Mouse (Mus musculus) lung, adult 18-20 months (tissue): ENCODE data around the gene Apoe.

ENCODE experiments used
- DNase-seq, 2 experiments: peaks; one replicate each; pipeline ENCODE4 v3.0.0; 2022; ENCODE audit warnings: mixed read lengths in 2 of 2

The Apoe gene

GRCm38 (mm10) chr7:19698907-19699826, at the start of gene Apoe:
Gene Apoe (minus strand): TSS chr7:19699188.
- peak; percentile 65 to 70 for DNase-seq

GRCm38 (mm10) chr7:19747420-19748218, 48.6 kb upstream of the Apoe start:
- DNase-seq, result peak; percentile 87 to 91

- DNase-seq, result no peak
Measured at GRCm38 (mm10) chr7:19746426-19747201, 47.6 kb upstream of the Apoe start.

- no peak for DNase-seq
Measured at GRCm38 (mm10) chr7:19745971-19746370, 47.0 kb upstream of the Apoe start.

GRCm38 (mm10) chr7:19744590-19745385, 45.8 kb upstream of the Apoe start:
- peak in 1 of 2 experiments; percentile 22 for DNase-seq

- DNase-seq, result no peak
Measured at GRCm38 (mm10) chr7:19743791-19744190, 44.8 kb upstream of the Apoe start.

GRCm38 (mm10) chr7:19742468-19742867, 43.5 kb upstream of the Apoe start:
- no peak for DNase-seq

- DNase-seq, result no peak
Measured at GRCm38 (mm10) chr7:19741329-19742031, 42.5 kb upstream of the Apoe start.

GRCm38 (mm10) chr7:19740269-19740668, 41.3 kb upstream of the Apoe start:
- DNase-seq, result peak in 1 of 2 experiments; percentile 45

GRCm38 (mm10) chr7:19738771-19739170, 39.8 kb upstream of the Apoe start:
- no peak for DNase-seq

GRCm38 (mm10) chr7:19736389-19737057, 37.5 kb upstream of the Apoe start:
- no peak for DNase-seq

- no peak for DNase-seq
Measured at GRCm38 (mm10) chr7:19734178-19734666, 35.2 kb upstream of the Apoe start.

GRCm38 (mm10) chr7:19726541-19726940, 27.6 kb upstream of the Apoe start:
- no peak for DNase-seq

- DNase-seq, result peak; percentile 84 to 90
Measured at GRCm38 (mm10) chr7:19724167-19724566, 25.2 kb upstream of the Apoe start.

GRCm38 (mm10) chr7:19722754-19723195, 23.8 kb upstream of the Apoe start:
- peak; percentile 76 to 84 for DNase-seq

GRCm38 (mm10) chr7:19719200-19719599, 20.2 kb upstream of the Apoe start:
- DNase-seq, result no peak

GRCm38 (mm10) chr7:19718297-19718952, 19.4 kb upstream of the Apoe start:
- no peak for DNase-seq

GRCm38 (mm10) chr7:19717346-19717745, 18.4 kb upstream of the Apoe start:
- no peak for DNase-seq

- no peak for DNase-seq
Measured at GRCm38 (mm10) chr7:19716822-19717221, 17.8 kb upstream of the Apoe start.
